Mouse (Mus musculus) kidney, embryonic 16.5 days (tissue): ENCODE results near the gene Sec14l3. TPM values are rescaled to one million over a fixed set of nuclear protein-coding genes. Genes with fewer than 3 reads are reported as not detected.

Experiments used
- ATAC-seq: fragments of 200-750 bp; cut with Nextera tagmentation; 2 replicates; pipeline ENCODE4 v1.8.0; 2017; ENCODE audit warnings: moderate TSS enrichment; ENCODE audit not compliant: low FRiP score, low TSS enrichment
- H3K27ac ChIP-seq: fragments of 300-500 bp; sonication (generic); 2 replicates; pipeline ENCODE4 v1.5.1; 2014; ENCODE audit warnings: low read length
- H3K27me3 ChIP-seq: fragments of 300-500 bp; sonication (generic); 2 replicates; pipeline ENCODE4 v1.6.1; 2014; ENCODE audit warnings: low read length, control low read depth, mixed read lengths; ENCODE audit not compliant: insufficient read depth
- H3K36me3 ChIP-seq: fragments of 300-500 bp; sonication (generic); 2 replicates; pipeline ENCODE4 v1.6.1; 2014; ENCODE audit warnings: low read length, control low read depth, mixed read lengths; ENCODE audit not compliant: insufficient read depth
- H3K4me1 ChIP-seq: fragments of 300-500 bp; sonication (generic); 2 replicates; pipeline ENCODE4 v1.6.1; 2014; ENCODE audit warnings: low read length, control low read depth, mixed read lengths; ENCODE audit not compliant: insufficient read depth
- H3K4me2 ChIP-seq: fragments of 300-500 bp; sonication (generic); replicated peaks from 2 replicates; pipeline ENCODE4 v1.6.1; 2014; ENCODE audit warnings: low read depth, low read length
- H3K4me3 ChIP-seq: fragments of 300-500 bp; sonication (generic); 2 replicates; pipeline ENCODE4 v1.5.1; 2014; ENCODE audit warnings: mild to moderate bottlenecking, low read length
- H3K9ac ChIP-seq: fragments of 300-500 bp; sonication (generic); replicated peaks from 2 replicates; pipeline ENCODE4 v1.6.1; 2014; ENCODE audit warnings: low read length
- H3K9me3 ChIP-seq: fragments of 300-500 bp; sonication (generic); 2 replicates; pipeline ENCODE4 v1.6.1; 2016; ENCODE audit warnings: low read length, control low read depth
- WGBS: fragments of 180-500 bp; shearing (Covaris S2); extraction: QIAGEN DNeasy Blood & Tissue Kit; methylation state at CpG from one replicate; pipeline ENCODE4 v1.1.7; 2014; 5-methylcytosine and 5-hydroxymethylcytosine counted together
- polyA plus RNA-seq: library from polyadenylated mRNA; unstranded; fragments of >200 nt; fragmentation: Nextera tagmentation; extraction: Ambion mirVana; gene quantifications from 2 replicates; pipeline ENCODE4 v1.2.1, GENCODE M21; 2015

Gene Sec14l3
- polyA plus RNA-seq, 1 experiment from 2014 or later, result 1.7 TPM

DNA sequence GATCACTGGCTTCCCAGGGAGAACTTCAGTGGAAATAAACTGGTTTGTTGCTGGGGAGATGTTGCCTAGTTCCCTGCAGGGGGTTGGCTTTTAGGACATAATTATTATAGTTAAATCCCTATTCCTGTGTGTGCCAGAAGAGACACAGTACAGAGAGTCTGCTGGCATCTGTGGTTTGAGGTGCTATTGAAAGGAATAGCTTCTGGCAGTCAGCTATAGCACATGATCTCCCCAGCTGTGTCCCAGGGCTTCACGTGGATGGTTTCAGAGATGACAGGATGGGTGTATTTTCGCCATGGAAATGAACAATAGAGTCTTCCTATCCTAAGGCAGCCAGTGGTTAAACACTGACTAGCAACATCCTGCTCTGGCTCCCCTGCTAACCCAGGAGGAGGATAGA, 22.6 kb downstream of the Sec14l3 start:
- Histone ChIP-seq H3K27me3 (no peaks in the 10 kb centered on the region), H3K4me2 (no peak overlapping the region), H3K4me3 (no peak overlapping the region), H3K9ac (no peak overlapping the region), H3K4me1 (no peaks in the 10 kb centered on the region), H3K27ac (no peak overlapping the region), H3K9me3 (peaks cover 5% of the 10 kb centered on the region; the same call in 1 of the 2 replicates), H3K36me3 (peaks cover 17% of the 10 kb centered on the region)
- 62% methylated on average over 2 of the region's 2 CpGs for WGBS
- ATAC-seq, result no peak

DNA sequence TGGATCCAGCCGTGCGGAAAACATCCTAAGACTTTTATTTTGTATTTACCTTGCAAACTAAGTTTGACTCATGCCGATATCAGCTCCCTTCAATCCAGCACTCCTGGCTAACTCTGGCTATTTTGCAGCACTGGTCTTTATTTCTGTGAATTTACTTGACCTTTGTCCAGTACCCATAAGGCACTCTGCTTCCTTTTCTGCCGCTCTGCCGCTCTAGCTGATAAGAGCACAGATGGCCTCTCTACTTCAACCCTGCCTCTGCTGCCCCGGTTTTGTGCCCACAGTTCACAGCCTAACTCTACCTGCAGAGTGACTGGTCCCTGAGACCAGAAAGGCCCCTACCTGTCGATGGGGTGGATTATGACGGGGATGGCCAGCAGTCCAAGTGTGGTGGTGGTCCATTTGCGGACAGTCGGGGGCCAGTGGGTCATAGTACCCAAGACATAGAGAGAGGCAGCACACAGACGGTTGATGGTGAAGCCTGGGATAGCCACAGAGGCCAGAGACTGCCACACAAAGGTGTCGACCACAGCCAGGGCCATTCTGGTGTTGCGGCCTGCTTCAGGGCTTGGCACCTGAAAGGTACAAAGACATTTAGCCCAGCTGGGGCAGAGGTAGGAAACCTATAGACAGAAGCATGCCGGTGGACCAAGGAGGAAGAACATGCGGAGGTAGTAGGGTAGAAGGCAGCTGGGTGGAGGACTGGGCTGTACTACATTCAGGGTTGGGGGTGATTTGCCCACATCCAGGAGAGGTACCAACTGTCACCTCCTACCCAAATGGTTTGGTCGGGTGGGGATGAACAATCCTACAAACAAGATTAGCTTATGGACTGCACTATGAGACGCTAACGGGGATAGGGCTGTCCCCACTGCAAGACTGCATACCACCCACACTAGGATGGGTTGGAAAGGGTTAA, 29.1 kb downstream of the Sec14l3 start:
- peak overlapping the region; percentile 74 for H3K4me2 ChIP-seq
- H3K4me1 ChIP-seq, result peaks cover 20% of the 10 kb centered on the region
- H3K27me3 ChIP-seq, result no peaks in the 10 kb centered on the region
- H3K4me3 ChIP-seq, result peak overlapping the region; percentile 60
- 85% methylated on average over 18 of the region's 18 CpGs for WGBS
- H3K9me3 ChIP-seq, result peaks cover 5% of the 10 kb centered on the region; the same call in 1 of the 2 replicates
- no peak; the same call in 1 of the 2 replicates for ATAC-seq
- no peak overlapping the region for H3K27ac ChIP-seq
- no peak overlapping the region for H3K9ac ChIP-seq
- H3K36me3 ChIP-seq, result peaks cover 22% of the 10 kb centered on the region

DNA sequence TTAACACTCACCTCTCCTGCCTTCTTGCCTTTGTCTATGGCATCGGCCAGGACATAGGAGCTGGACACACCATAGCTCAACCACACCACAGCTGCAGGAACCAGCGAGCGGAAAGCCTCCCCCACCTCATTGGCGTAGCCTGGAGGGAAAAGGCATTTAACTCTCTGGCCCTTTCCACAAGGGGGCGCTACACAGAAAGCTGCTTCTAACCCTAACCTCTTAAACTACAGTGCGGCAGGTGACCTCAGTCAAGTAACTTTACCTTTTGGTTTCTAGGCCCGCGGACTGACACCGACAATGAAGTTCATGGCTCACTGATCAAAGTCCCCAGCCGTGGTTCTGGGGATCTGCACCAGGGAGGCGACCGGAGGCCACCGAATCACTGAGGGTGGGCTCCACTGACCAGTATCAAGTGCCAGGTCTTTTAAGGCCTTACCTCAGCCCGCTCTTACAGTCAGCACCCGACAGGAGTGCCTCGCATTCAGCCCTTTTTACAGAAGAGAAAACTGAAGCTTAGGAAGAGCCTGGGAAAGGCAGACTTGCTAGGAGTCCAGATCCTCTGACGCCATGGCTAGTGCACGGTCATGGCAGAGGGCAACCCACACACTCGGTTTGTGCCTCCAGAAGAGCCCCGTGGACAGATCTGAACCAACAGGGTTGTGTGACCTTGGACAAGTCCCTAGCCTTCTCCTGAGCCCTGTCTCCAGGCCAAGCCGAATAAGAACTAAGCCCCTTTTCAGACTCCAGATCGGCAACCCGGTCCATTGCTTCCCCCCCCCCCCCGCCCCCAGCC, 29.9 kb downstream of the Sec14l3 start:
- no peak for ATAC-seq
- Histone ChIP-seq H3K4me1 (peaks cover 20% of the 10 kb centered on the region), H3K9me3 (peaks cover 5% of the 10 kb centered on the region; the same call in 1 of the 2 replicates), H3K4me2 (peak overlapping the region; percentile 74), H3K36me3 (peaks cover 22% of the 10 kb centered on the region), H3K4me3 (peak overlapping the region; percentile 60), H3K27ac (peak overlapping the region; percentile 79), H3K9ac (peak overlapping the region; percentile 66), H3K27me3 (no peaks in the 10 kb centered on the region)
- 4% methylated on average over 23 of the region's 24 CpGs for WGBS

DNA sequence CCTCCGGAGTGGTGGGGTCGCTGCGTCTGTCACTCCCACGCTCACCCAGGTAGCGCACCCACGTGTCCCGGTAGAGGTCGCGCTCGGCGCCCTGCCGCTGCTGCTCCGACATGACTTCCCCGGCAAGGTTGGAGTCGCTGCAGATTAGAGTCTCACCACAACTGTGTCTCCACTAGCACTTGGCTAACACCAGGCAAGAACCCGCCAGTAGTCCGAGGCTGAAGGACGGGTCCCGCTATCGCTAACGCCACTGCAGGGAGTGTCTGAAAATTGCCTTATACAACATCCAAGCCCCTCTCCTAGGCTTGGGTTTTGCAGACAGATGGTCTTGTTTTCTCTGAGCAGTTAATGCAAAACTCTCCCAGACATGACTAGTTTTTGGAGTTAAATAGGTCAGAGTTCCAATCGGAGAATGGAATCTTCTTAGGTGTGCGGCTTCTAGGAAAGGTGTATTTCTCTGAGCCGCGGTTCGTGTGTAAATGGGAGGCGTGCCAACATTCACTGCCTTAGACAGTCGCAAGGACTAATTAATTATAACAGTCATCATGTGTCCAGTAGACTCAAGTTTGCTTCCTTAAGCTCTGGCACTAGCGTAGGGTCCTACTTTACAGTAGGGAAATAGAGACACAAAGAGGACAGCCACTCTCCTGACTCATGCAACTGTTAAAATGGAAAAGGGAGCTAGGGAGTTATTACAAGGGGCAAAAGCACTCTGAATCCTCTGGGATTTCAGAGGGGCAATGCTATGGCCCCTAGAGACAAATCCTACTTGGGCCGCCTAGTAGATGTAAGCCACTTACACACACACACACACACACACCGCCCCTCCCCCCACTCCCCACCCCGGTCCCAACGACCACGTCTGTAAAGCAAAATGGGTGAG, 30.8 kb downstream of the Sec14l3 start, which contains the start of gene Mtfp1:
Mtfp1 (minus strand) TSS at position 275 of the 883 bp plus-strand sequence.
- peak within 1 kb of the TSS; percentile 60 for H3K4me3 ChIP-seq
- peak within 1 kb of the TSS; percentile 74 for H3K4me2 ChIP-seq
- peaks cover 20% of the 10 kb centered on the region for H3K4me1 ChIP-seq
- peak within 1 kb of the TSS; percentile 66 for H3K9ac ChIP-seq
- WGBS, result 4% methylated on average over 30 of the region's 34 CpGs
- H3K27ac ChIP-seq, result peak within 1 kb of the TSS; percentile 79
- H3K27me3 ChIP-seq, result no peaks in the 10 kb centered on the region
- peak; percentile 14; the same call in 1 of the 2 replicates for ATAC-seq
- H3K9me3 ChIP-seq, result peaks cover 5% of the 10 kb centered on the region; the same call in 1 of the 2 replicates
- H3K36me3 ChIP-seq, result peaks cover 22% of the 10 kb centered on the region

DNA sequence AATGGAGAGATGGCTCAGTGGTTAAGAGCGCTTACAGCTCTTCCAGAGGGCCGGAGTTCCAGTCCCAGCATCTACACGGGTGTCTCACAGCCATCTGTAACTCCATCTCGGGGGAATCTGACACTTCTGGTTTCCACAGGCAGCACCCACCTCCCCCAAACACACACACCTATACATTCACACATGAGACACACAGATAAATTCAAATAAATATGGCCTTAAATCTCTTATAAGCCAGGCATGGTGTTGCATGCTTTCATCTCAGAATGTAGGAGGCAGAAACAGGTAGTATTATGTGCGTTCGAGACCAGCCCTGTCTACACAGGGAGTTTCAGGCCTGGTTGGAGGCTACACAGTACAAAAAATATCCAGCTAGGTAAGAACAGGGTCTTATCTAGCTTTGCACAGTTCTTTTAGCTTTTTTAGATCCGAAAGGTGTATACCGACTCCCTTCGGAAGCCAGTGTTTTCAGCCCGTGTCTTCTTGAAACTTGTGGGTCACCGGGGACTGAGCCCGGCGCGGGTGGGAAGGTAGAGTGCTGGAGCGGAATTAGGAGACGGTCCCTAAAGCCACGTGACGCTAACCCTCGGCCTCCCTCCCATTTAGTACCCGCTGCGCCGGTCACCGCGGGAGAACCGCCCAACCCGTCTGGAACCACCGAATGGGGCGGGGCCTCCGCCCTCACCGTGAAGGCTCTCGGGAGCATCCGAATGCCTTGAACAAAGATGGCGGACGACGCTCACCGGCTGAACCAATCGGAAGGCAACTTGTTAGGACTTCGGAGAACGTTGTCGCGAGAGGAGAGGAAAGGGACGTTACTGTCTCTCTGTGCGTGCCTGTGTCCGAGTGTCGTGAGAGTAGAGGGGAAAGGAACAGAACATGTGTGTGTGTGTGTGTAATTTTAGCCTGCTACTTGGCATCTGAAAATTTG, 31.7 kb downstream of the Sec14l3 start:
- Histone ChIP-seq H3K4me2 (peak overlapping the region; percentile 74), H3K4me1 (peaks cover 20% of the 10 kb centered on the region), H3K27ac (peak overlapping the region; percentile 83), H3K36me3 (peaks cover 15% of the 10 kb centered on the region), H3K27me3 (no peaks in the 10 kb centered on the region), H3K9me3 (no peaks in the 10 kb centered on the region), H3K4me3 (peak overlapping the region; percentile 60), H3K9ac (peak overlapping the region; percentile 75)
- ATAC-seq, result peak; percentile 95
- WGBS, result 2% methylated on average over 45 of the region's 45 CpGs

DNA sequence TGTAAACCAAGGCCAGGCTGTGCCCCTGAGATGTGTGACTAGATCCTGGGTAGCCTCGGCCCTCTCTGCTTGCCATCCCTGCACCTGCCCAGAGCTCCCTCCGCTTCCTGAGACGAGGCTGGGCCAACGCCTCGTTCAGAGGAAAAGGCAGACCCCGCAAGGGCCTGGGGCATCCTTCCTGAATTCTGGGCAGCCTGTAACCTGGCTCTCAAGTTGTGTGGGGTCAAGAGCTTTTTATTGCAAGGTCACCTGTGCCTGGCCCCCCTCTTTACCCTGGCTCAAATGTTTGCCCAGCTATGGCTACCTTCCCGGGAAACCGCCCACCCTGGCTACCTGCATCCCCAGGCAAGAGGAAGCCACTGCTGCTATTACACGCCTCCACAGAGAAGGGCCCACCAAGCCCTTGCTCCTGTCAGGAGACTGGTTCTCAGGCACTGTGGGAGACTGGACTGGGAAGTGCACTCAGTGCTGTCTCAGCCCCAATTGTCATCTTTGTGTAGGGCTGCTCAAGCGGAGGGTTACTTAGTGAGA, 32.5 kb downstream of the Sec14l3 start:
- Histone ChIP-seq H3K4me3 (peak overlapping the region; percentile 60), H3K9ac (peak overlapping the region; percentile 75), H3K36me3 (peaks cover 7% of the 10 kb centered on the region; the same call in 1 of the 2 replicates), H3K27ac (peak overlapping the region; percentile 83), H3K4me2 (peak overlapping the region; percentile 74), H3K4me1 (peaks cover 20% of the 10 kb centered on the region), H3K9me3 (no peaks in the 10 kb centered on the region), H3K27me3 (no peaks in the 10 kb centered on the region)
- ATAC-seq, result peak; percentile 46; the same call in 1 of the 2 replicates
- WGBS, result 23% methylated on average over 10 of the region's 10 CpGs

DNA sequence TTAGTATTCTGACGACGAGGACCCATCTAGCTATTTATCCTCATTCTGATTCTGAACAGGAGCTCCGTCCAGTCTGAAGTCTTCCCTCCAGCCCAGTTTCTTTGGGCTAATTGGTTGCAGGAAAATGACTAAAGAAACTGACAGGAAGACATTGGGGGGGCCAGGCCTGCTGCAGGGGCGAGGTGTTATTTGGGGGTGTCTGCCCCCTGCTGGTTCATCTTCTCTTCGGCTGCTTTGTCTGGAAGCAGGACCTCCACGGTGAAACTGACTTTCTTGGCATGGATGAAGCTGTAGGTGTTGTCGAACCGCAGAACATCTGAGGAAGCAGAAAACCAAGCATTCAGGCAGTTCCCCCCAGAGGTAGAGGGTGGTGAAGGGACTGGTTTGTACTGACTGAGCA, 33.5 kb downstream of the Sec14l3 start:
- ATAC-seq, result no peak
- Histone ChIP-seq H3K4me2 (no peak overlapping the region), H3K9me3 (no peaks in the 10 kb centered on the region), H3K27ac (no peak overlapping the region), H3K36me3 (0 out of 2 replicates have a peak, but pooled peaks cover 3% of the 10 kb centered on the region), H3K9ac (no peak overlapping the region), H3K4me3 (no peak overlapping the region), H3K4me1 (peaks cover 20% of the 10 kb centered on the region), H3K27me3 (no peaks in the 10 kb centered on the region)
- WGBS, result 72% methylated on average over 8 of the region's 8 CpGs

DNA sequence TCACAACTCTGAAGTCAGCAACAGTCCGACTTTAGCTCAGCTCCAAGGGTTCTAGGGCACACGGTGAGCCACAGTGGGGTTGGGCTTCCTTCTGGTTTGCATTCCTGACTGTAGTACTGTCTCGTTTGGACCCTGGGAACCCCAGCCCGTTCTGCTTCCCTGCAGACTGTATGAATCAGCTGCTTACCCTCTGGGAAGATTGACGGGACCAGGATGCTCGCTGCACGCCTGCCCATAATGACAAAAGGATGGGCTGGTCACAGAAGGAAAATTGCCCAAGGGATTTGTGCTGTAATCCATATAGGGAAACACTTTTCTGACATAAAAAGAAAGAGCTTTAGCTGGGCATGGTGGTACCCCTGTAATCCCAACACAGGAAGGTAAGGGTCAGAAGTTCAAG, 34.2 kb downstream of the Sec14l3 start:
- 78% methylated on average over 7 of the region's 7 CpGs for WGBS

More for the DNA sequence above, 34.2 kb downstream of the Sec14l3 start:
- no peak overlapping the region for H3K9ac ChIP-seq
- no peaks in the 10 kb centered on the region for H3K9me3 ChIP-seq
- H3K4me2 ChIP-seq, result no peak overlapping the region
- no peak for ATAC-seq
- H3K27ac ChIP-seq, result no peak overlapping the region
- H3K27me3 ChIP-seq, result no peaks in the 10 kb centered on the region
- H3K4me3 ChIP-seq, result no peak overlapping the region
- peaks cover 20% of the 10 kb centered on the region for H3K4me1 ChIP-seq
- H3K36me3 ChIP-seq, result no peaks in the 10 kb centered on the region
